Mouse (Mus musculus) olfactory bulb, adult 2 months (tissue): ENCODE results near the gene H2-Q10.

Experiments used
- CTCF ChIP-seq: fragments of 200-500 bp; IDR thresholded peaks from 2 replicates; pipeline ENCODE4 v1.5.1; 2012; ENCODE audit warnings: low read depth, mild to moderate bottlenecking, low read length, moderate library complexity; ENCODE audit not compliant: insufficient read depth
- POLR2A ChIP-seq: fragments of 200-500 bp; IDR thresholded peaks from 2 replicates; pipeline ENCODE4 v1.6.1; 2012; ENCODE audit warnings: mild to moderate bottlenecking, low read depth, low read length, moderate library complexity; ENCODE audit not compliant: insufficient read depth

DNA sequence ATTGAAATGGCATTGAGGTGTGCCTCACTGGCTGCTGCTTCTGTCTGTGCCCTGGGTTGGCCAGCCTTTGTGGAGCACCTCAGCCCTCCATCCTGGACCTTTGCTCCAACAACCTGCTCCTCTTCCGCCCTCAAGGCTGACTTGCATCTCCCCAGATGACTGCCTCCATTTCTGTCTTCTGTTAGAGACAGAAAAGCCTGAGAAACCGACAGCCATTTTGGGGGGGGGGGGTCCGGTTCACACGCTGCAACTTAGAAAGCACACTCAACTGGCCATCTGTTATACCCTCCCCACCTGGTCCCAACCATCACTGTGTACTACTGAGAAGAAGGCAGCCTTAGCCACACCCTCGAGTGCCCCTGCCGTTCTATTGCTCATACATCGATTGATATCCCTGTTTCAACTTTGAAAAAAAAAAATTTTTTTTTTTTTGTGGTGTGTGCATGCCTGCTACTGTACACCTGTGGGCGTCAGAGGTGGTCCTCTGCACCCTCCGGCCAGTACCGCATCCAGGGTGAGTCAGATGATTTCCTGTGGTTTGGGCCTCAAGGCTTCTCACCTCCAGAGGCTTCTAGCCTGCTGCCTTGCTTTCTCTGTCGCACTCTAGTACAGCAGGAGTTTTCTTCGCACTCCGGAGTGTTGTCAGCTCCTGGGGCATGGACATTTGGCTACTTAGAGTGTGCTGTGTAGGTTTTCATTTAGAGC, 37.8 kb downstream of the H2-Q10 start:
- TF ChIP-seq CTCF (no peak), POLR2A (no peak)
